In the genomic region with DNA sequence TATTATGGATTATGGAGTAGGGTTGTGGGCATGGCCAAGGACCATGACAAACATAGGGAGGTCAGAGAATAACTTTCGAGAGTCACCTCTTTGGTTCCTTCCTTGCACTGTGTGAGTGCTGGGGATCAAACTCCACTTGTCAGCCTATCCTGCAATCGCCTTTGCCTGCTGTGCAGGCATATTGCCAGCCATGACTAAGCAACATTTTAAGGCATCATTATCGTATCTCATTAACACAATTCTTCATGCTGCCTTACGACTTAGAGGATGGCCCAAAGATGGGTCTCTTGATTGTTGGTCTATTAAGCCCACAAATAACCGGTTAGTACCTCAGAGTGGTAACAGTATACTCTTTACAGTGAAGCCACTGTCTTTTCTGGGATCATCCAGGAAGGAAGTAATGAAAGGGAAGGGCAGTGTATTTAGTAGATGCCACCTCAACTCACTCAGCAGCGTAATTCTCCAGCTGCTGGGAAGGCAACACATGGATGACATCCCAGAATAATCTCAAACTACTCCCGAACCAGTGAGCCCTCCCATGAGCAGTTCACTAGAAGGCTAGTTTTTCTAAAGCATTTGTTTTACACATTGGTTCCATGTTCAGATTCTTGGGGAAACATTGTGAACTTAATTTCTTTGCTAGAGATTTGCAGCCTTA, we compare ENCODE assay signal across 13 mouse cellular contexts. TPM values are rescaled to one million over a fixed set of nuclear protein-coding genes. Genes with fewer than 3 reads are reported as not detected.
A peak's percentile ranks its signal among the peaks of the same experiment; 100 is the strongest.
DNase-seq lines count a peak whose midpoint lies in the region; ATAC-seq and TF ChIP-seq lines count a peak whose summit lies in the region.
"Had no signal": no experiment of that assay in that cellular context is flagged by ENCODE, and none has a peak within 500 bp of the region (broad histone marks: within the 10 kb centered on the region; RNA-seq: fewer than 3 reads in every experiment).

No protein-coding gene starts in this region.

- DNase-seq in liver, adult 2 months (ENCODE audit: extremely low read depth, low read depth, low spot score): peak; percentile 46
- DNase-seq in liver, embryonic 11.5 days (ENCODE audit: low spot score): no peak
- peak; percentile 53 for DNase-seq in Muller cell, postnatal 12 days (ENCODE audit: inconsistent ontology term)
- peak; percentile 11 for DNase-seq in skeletal muscle tissue, adult 2 months (ENCODE audit: low read depth, low spot score)
- no peak for DNase-seq in hindbrain, embryonic 14.5 days (ENCODE audit: low spot score)
- DNase-seq in adrenal gland, postnatal 14 days: no peak
- DNase-seq: gastrocnemius, postnatal 36 days; right cerebral cortex, postnatal 4 days had no signal

- H3K4me1 ChIP-seq in liver, adult 2 months (ENCODE audit: control insufficient read depth, insufficient read depth, low read length): no peaks in the 10 kb centered on the region
- H3K4me1 ChIP-seq in liver, embryonic 11.5 days (replicated peaks; ENCODE audit: control insufficient read depth, insufficient read depth, low read length): no peaks in the 10 kb centered on the region
- H3K4me1 ChIP-seq in hindbrain, embryonic 14.5 days (replicated peaks; ENCODE audit: control insufficient read depth, insufficient read depth, low read length): peaks cover 5% of the 10 kb centered on the region; the same call in 1 of the 2 replicates
- H3K4me1 ChIP-seq: lung, embryonic 15.5 days; neural tube, embryonic 15.5 days had no signal

- no peaks in the 10 kb centered on the region for H3K79me2 ChIP-seq in liver, adult 2 months (ENCODE audit: control insufficient read depth, insufficient read depth, low read length)

- no peak for ATAC-seq in liver, embryonic 11.5 days (replicated peaks; ENCODE audit: low FRiP score)
- ATAC-seq in erythroid progenitor cell, adult 5-6 weeks (replicated peaks; ENCODE audit: low FRiP score, poor library complexity, severe bottlenecking): peak; percentile 93
- ATAC-seq in hindbrain, embryonic 14.5 days (ENCODE audit: low FRiP score): no peak

- TF ChIP-seq CTCF in liver, adult 2 months (IDR thresholded peaks at IDR 0.05; ENCODE audit: low read depth, low read length): no peak

- H3K27me3 ChIP-seq in liver, adult 2 months (ENCODE audit: control insufficient read depth, insufficient read depth, low read length): no peaks in the 10 kb centered on the region
- no peaks in the 10 kb centered on the region for H3K27me3 ChIP-seq in liver, embryonic 11.5 days (replicated peaks; ENCODE audit: control insufficient read depth, insufficient read depth, low read length)
- no peaks in the 10 kb centered on the region for H3K27me3 ChIP-seq in hindbrain, embryonic 14.5 days (ENCODE audit: control insufficient read depth, insufficient read depth, low read length)
- H3K27me3 ChIP-seq: CH12.LX; lung, embryonic 15.5 days; neural tube, embryonic 15.5 days had no signal

- no peak for TF ChIP-seq POLR2A in liver, adult 2 months (IDR thresholded peaks at IDR 0.05; ENCODE audit: extremely low read depth, insufficient read depth, low read length)

- no peaks in the 10 kb centered on the region for H3K36me3 ChIP-seq in liver, adult 2 months (ENCODE audit: control insufficient read depth, insufficient read depth, low read length)
- H3K36me3 ChIP-seq in liver, embryonic 11.5 days (ENCODE audit: control insufficient read depth, insufficient read depth, low read length): no peaks in the 10 kb centered on the region
- no peaks in the 10 kb centered on the region for H3K36me3 ChIP-seq in hindbrain, embryonic 14.5 days (replicated peaks; ENCODE audit: control insufficient read depth, insufficient read depth)
- H3K36me3 ChIP-seq: lung, embryonic 15.5 days; neural tube, embryonic 15.5 days had no signal

- WGBS in liver, adult 2 months: 69% methylated on average over 7 of the region's 7 CpGs
- WGBS in liver, embryonic 11.5 days: 73% methylated on average over 7 of the region's 7 CpGs
- 80% methylated on average over 7 of the region's 7 CpGs for WGBS in hindbrain, embryonic 14.5 days

- H3K27ac ChIP-seq in liver, adult 2 months (replicated peaks; ENCODE audit: insufficient read depth, low read depth, low read length): no peak overlapping the region
- no peak overlapping the region for H3K27ac ChIP-seq in liver, embryonic 11.5 days (ENCODE audit: low read depth, low read length)
- H3K27ac ChIP-seq in hindbrain, embryonic 14.5 days: no peak overlapping the region
- H3K27ac ChIP-seq: lung, embryonic 15.5 days; neural tube, embryonic 15.5 days had no signal

- no peaks in the 10 kb centered on the region for H3K9me3 ChIP-seq in liver, embryonic 11.5 days (ENCODE audit: control insufficient read depth, low read length)
- H3K9me3 ChIP-seq in hindbrain, embryonic 14.5 days (ENCODE audit: control insufficient read depth, low read length): no peaks in the 10 kb centered on the region
- H3K9me3 ChIP-seq: lung, embryonic 15.5 days; neural tube, embryonic 15.5 days had no signal

- no peak overlapping the region for H3K4me3 ChIP-seq in liver, adult 2 months (ENCODE audit: insufficient read depth, low read depth, low read length)
- no peak overlapping the region for H3K4me3 ChIP-seq in liver, embryonic 11.5 days (ENCODE audit: low read depth, low read length)
- H3K4me3 ChIP-seq in hindbrain, embryonic 14.5 days (replicated peaks; ENCODE audit: low read length): no peak overlapping the region
- H3K4me3 ChIP-seq: lung, embryonic 15.5 days; neural tube, embryonic 15.5 days had no signal

- H3K4me2 ChIP-seq in liver, embryonic 11.5 days: no peak overlapping the region
- H3K4me2 ChIP-seq in hindbrain, embryonic 14.5 days (replicated peaks): no peak overlapping the region
- H3K4me2 ChIP-seq: lung, embryonic 15.5 days; midbrain, embryonic 11.5 days; neural tube, embryonic 15.5 days had no signal

- H3K9ac ChIP-seq in liver, adult 2 months (ENCODE audit: low read depth, low read length): no peak overlapping the region
- no peak overlapping the region for H3K9ac ChIP-seq in liver, embryonic 11.5 days (ENCODE audit: low read depth, low read length)
- H3K9ac ChIP-seq in hindbrain, embryonic 14.5 days: no peak overlapping the region
- H3K9ac ChIP-seq: lung, embryonic 15.5 days; neural tube, embryonic 15.5 days had no signal

RNA-seq across cellular contexts. Expression of gene Apip, which starts 45.9 kb away (rescaled TPM):
- 22.5 and 30.3 TPM in 2 replicates for total RNA-seq in liver, adult 2 months (2014; rRNA removed)
- 12.5 and 13.6 TPM in 2 replicates for polyA plus RNA-seq in liver, adult 2 months (2012; rRNA removed)
- polyA plus RNA-seq in liver, embryonic 11.5 days (2014; fragmentation: Nextera tagmentation; extraction: Ambion mirVana): 63.4 and 67.2 TPM in 2 replicates
- total RNA-seq in erythroid progenitor cell, adult 5-6 weeks (2015; ENCODE audit: low replicate concordance): 45.3 and 109 TPM in 2 replicates
- 24.8 and 28.9 TPM in 2 replicates for total RNA-seq in erythroid progenitor cell, adult 5-6 weeks (2017; ENCODE audit: low replicate concordance)
- 51.3 and 54.8 TPM in 2 replicates for polyA plus RNA-seq in hindbrain, embryonic 14.5 days (2014; fragmentation: Nextera tagmentation; extraction: Ambion mirVana)
- total RNA-seq in adrenal gland, postnatal 14 days (2021): 53.4 and 61.2 TPM in 2 replicates

RNA-seq across cellular contexts. Expression of gene Pdhx, which starts 46.0 kb away (rescaled TPM):
- total RNA-seq in liver, adult 2 months (2014; rRNA removed): 16.9 and 24.0 TPM in 2 replicates
- polyA plus RNA-seq in liver, adult 2 months (2012; rRNA removed): 18.4 and 19.2 TPM in 2 replicates
- 36.8 and 41.9 TPM in 2 replicates for polyA plus RNA-seq in liver, embryonic 11.5 days (2014; fragmentation: Nextera tagmentation; extraction: Ambion mirVana)
- 7.2 and 15.1 TPM in 2 replicates for total RNA-seq in erythroid progenitor cell, adult 5-6 weeks (2015; ENCODE audit: low replicate concordance)
- 14.0 and 16.6 TPM in 2 replicates for total RNA-seq in erythroid progenitor cell, adult 5-6 weeks (2017; ENCODE audit: low replicate concordance)
- 62.8 and 73.5 TPM in 2 replicates for polyA plus RNA-seq in hindbrain, embryonic 14.5 days (2014; fragmentation: Nextera tagmentation; extraction: Ambion mirVana)
- 133 and 138 TPM in 2 replicates for total RNA-seq in adrenal gland, postnatal 14 days (2021)

Comparison
In these comparisons a context has a peak if more than half of its experiments do, and no peak if none do; other contexts are left out.
1. DNase-seq: peak in liver, adult 2 months (single experiment), Muller cell, postnatal 12 days (single experiment) and skeletal muscle tissue, adult 2 months (single experiment); none in liver, embryonic 11.5 days (single experiment), hindbrain, embryonic 14.5 days (single experiment) and adrenal gland, postnatal 14 days (single experiment).